Mouse (Mus musculus) spleen, postnatal 36 days (tissue): ENCODE measurements around the gene Iqgap1.

Experiments used
- DNase-seq, 2 experiments: peaks; one replicate each; pipeline ENCODE4 v3.0.0; 2022; ENCODE audit warnings: low spot score in 2 of 2, mixed read lengths in 1 of 2

Iqgap1 gene

GRCm38 (mm10) chr7:80666198-80666915 is 159.4 kb downstream of the Iqgap1 start:
- DNase-seq: no peak
